Mouse (Mus musculus): ENCODE measurements around the gene Crybb2. TPM values are rescaled to one million over a fixed set of nuclear protein-coding genes. Genes with fewer than 3 reads are reported as not detected.

The Crybb2 gene
- polyA plus RNA-seq, 1 experiment from 2014 or later: not detected

DNA sequence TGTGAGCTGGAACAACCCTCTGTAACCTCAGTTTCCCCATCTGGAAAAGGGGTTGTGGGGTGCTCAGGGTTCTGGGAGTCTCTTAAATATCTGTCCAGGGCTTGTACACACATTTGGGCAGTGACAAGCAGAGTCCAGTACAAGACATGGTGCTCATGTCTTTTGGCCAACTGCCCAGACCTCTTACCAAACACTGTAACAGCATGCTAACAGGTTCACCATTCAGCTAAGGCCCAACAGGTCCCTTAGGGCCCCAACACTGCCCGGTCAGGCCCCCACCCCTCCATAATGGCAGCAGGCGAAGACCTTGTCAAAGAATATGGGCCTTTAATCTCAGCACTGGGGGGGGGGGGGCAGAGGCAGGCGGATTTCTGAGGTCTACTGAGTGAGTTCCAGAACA is 37.8 kb upstream of the Crybb2 start:
- H3K4me1 ChIP-seq (replicated peaks): peaks cover 34% of the 10 kb centered on the region
- ATAC-seq (ENCODE audit: low read depth) (no peak), DNase-seq (no peak)
- no peaks in the 10 kb centered on the region for H3K36me3 ChIP-seq
- H3K27ac ChIP-seq: 0 out of 2 replicates have a peak overlapping the region, but pooled peaks have one; percentile 29
- no peak overlapping the region for H3K4me3 ChIP-seq (replicated peaks)
- H3K4me2 ChIP-seq: no peak overlapping the region
- H3K27me3 ChIP-seq: no peaks in the 10 kb centered on the region
- 52% methylated on average over 3 of the region's 3 CpGs for WGBS (ENCODE audit: insufficient replicate concordance)
- no peak overlapping the region for H3K9ac ChIP-seq
- no peaks in the 10 kb centered on the region for H3K9me3 ChIP-seq (replicated peaks)

DNA sequence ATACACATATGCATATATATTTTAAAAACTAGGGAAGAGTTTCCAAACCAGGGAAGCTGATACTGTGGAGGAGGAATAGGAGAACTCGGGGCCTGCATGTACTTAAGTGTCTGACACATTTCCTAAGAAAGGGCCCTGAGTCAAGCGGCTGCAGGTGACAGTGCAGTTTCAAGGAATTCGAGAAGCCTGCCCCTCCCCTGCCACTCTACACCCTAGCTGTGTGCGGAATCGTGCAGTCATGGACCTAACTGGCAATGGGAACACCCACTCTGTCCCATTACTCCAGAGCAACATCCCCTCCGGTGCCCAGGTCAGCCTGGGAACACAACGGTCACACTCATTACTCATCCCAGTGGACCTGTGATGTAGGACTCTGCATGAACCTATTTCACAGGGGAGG is 36.7 kb upstream of the Crybb2 start:
- H3K27ac ChIP-seq: no peak overlapping the region
- DNase-seq (no peak), ATAC-seq (ENCODE audit: low read depth) (no peak)
- no peaks in the 10 kb centered on the region for H3K27me3 ChIP-seq
- H3K9ac ChIP-seq: no peak overlapping the region
- WGBS (ENCODE audit: insufficient replicate concordance): 75% methylated on average over 7 of the region's 7 CpGs
- no peaks in the 10 kb centered on the region for H3K36me3 ChIP-seq
- H3K4me3 ChIP-seq (replicated peaks): no peak overlapping the region
- no peak overlapping the region for H3K4me2 ChIP-seq
- H3K4me1 ChIP-seq (replicated peaks): peaks cover 25% of the 10 kb centered on the region
- no peaks in the 10 kb centered on the region for H3K9me3 ChIP-seq (replicated peaks)

DNA sequence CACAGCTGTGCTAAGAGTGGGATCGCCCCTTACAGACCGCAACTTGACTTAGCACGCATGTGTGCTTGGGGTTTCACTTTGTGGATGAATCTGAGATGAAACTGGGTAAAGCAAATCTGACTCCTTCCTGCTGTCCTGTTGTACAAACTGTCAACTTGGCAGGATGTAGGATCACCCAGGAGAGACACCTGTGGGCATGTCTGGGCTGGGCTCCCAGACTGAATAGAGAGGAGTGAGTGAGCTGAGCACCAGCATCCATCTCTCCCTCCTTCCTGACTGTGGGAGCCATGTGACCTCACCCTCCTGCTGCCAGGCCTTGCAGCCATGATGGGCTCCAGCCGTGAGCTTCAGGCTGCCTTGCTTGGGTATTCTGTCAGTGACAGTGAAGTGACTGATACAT is 35.6 kb upstream of the Crybb2 start:
- no peak overlapping the region for H3K27ac ChIP-seq
- H3K9ac ChIP-seq: no peak overlapping the region
- no peak for DNase-seq

DNA sequence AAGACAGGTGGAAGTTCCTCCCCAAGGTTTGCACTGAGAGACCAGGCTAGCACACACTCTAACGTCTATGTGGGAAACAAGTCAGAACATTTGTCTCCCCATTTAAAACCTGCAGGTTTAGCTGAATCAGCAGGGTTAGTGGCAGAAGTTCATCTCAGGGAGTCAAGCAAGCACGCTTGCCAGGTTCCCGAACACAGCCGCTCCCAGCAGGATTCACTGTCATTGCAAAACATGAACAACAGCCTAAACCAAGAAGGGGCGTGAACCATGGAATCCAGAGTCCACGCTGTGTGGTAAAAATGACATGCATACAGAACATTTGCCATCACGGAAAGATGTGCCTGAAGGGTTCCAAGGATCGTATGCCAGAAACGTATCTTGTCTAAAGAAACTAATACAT is 35.1 kb upstream of the Crybb2 start:
- H3K9me3 ChIP-seq (replicated peaks): no peaks in the 10 kb centered on the region
- WGBS (ENCODE audit: insufficient replicate concordance): 74% methylated on average over 9 of the region's 9 CpGs
- no peak overlapping the region for H3K4me3 ChIP-seq (replicated peaks)
- H3K27ac ChIP-seq: no peak overlapping the region
- DNase-seq (no peak), ATAC-seq (ENCODE audit: low read depth) (no peak)
- no peaks in the 10 kb centered on the region for H3K27me3 ChIP-seq
- H3K9ac ChIP-seq: no peak overlapping the region
- no peak overlapping the region for H3K4me2 ChIP-seq
- peaks cover 14% of the 10 kb centered on the region for H3K4me1 ChIP-seq (replicated peaks)
- H3K36me3 ChIP-seq: no peaks in the 10 kb centered on the region

More for the DNA sequence above, 35.6 kb upstream of the Crybb2 start:
- Histone ChIP-seq H3K4me3 (replicated peaks) (no peak overlapping the region), H3K4me2 (no peak overlapping the region), H3K4me1 (replicated peaks) (peaks cover 14% of the 10 kb centered on the region), H3K9me3 (replicated peaks) (no peaks in the 10 kb centered on the region), H3K27me3 (no peaks in the 10 kb centered on the region), H3K36me3 (no peaks in the 10 kb centered on the region)
- WGBS (ENCODE audit: insufficient replicate concordance): 85% methylated on average over 4 of the region's 4 CpGs
- no peak for ATAC-seq (ENCODE audit: low read depth)

DNA sequence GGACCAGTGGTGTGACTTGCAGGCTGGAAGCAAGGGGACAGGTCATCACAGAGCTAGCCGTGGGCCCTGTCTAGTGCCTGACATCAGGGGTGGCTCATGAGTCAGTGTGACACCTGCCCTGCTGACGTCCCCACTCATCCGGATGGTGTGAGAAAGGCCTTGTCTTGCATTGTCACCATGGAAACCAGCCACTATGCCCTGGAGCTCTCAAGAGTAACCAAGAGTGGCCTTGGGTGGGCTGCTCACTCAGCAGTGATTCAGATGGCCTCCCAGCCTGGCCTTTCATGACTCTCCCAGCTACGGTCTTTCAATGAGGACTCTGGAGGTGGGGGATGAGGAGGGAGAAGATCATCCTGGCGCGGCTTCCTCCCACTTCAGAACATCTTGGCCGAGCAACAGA is 32.5 kb upstream of the Crybb2 start:
- no peaks in the 10 kb centered on the region for H3K27me3 ChIP-seq
- no peak overlapping the region for H3K4me2 ChIP-seq
- H3K36me3 ChIP-seq: no peaks in the 10 kb centered on the region
- DNase-seq (no peak), ATAC-seq (ENCODE audit: low read depth) (no peak)
- no peaks in the 10 kb centered on the region for H3K9me3 ChIP-seq (replicated peaks)
- H3K27ac ChIP-seq: no peak overlapping the region
- 69% methylated on average over 7 of the region's 7 CpGs for WGBS (ENCODE audit: insufficient replicate concordance)
- no peak overlapping the region for H3K9ac ChIP-seq
- no peak overlapping the region for H3K4me3 ChIP-seq (replicated peaks)
- H3K4me1 ChIP-seq (replicated peaks): peaks cover 3% of the 10 kb centered on the region; the same call in 1 of the 2 replicates

DNA sequence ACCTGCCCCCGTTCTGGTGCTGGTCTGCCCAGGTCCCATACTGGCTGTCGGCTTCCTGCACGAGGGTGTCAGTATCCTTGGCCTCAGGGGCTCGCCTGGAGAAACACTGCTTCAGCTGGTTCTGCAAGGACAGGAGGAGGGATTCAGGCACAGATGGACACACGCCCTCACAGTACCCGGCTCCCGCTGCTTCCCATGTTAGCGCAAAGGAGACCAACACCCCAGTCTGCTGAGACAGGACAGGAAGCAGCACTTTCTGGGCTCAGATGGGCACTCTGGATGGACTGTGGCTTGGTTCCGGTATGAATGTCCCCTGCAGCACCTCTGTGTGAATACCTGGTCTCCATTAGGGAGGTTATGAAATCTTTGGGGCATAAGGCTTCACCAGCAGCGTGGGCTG is 31.5 kb upstream of the Crybb2 start:
- Histone ChIP-seq H3K27me3 (no peaks in the 10 kb centered on the region), H3K27ac (no peak overlapping the region), H3K4me3 (replicated peaks) (no peak overlapping the region), H3K4me2 (no peak overlapping the region), H3K36me3 (no peaks in the 10 kb centered on the region), H3K4me1 (replicated peaks) (no peaks in the 10 kb centered on the region), H3K9ac (no peak overlapping the region), H3K9me3 (replicated peaks) (no peaks in the 10 kb centered on the region)
- no peak for ATAC-seq (ENCODE audit: low read depth)
- 73% methylated on average over 10 of the region's 10 CpGs for WGBS (ENCODE audit: insufficient replicate concordance)
- no peak for DNase-seq

DNA sequence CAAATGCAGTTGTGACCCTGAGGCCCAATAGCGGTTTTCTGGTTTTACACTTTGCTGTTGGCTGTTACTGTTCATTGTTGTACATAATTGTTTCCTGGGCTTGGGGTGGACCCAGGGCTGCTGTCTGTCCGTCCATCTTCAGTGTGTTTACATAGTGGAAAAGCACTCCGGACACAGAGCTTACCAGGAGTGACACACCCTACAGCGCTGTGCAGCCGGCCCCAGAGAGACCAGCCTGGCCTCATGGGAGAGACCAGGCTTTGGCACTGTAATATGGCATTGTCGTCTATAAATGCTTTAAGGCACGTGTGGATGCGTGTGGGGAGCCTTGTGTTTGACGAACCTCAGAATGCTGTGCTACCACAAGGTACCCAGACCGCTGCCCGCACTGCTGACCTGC is 30.5 kb upstream of the Crybb2 start:
- 79% methylated on average over 11 of the region's 11 CpGs for WGBS (ENCODE audit: insufficient replicate concordance)
- Histone ChIP-seq H3K36me3 (no peaks in the 10 kb centered on the region), H3K4me3 (replicated peaks) (no peak overlapping the region), H3K4me2 (no peak overlapping the region), H3K9ac (no peak overlapping the region), H3K27ac (no peak overlapping the region), H3K27me3 (no peaks in the 10 kb centered on the region), H3K4me1 (replicated peaks) (no peaks in the 10 kb centered on the region), H3K9me3 (replicated peaks) (no peaks in the 10 kb centered on the region)
- no peak for DNase-seq
- no peak for ATAC-seq (ENCODE audit: low read depth)

DNA sequence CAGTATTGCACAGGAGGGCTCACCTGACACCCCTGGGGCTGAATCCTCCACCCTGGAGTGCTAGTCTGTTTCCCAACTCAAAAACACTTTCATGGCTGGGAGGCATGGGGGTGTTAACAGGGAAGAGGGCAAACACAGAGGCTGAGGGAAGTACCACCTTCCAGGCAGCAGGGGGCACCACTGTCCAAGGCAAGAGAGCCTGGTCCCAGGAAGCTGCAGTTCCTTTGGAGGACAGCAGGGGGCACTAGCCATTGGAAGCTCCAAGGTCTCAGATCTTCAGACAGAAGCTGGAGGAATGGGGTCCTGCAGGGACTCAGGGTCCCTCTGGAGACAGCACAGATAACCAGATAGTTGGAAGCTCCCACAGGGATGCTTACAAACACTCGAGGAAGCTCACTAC is 29.6 kb upstream of the Crybb2 start:
- ATAC-seq (ENCODE audit: low read depth): peak; percentile 24; the same call in 1 of the 2 replicates
- WGBS (ENCODE audit: insufficient replicate concordance): 7% methylated on average over 1 of the region's 1 CpGs
- H3K4me2 ChIP-seq: no peak overlapping the region

DNA sequence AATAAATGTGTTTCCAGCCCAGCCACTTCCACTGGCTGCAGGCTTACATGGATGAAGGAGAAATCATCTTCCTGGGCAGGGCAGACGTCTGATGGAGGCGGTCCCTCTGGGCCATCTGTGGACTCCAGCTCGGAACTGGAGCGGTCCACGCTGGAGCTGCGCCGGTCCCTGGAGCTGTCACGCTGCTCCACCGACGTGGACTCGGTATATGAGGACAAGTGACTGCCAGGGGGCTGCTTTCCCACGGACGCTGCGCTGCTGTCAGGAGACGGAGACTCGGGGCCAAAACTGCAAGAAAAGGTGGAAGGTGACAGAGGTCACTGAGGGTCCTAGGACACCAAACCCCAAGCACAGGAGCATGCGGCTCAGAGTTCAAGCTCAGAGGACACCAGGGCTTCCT is 27.6 kb upstream of the Crybb2 start:
- WGBS (ENCODE audit: insufficient replicate concordance): 80% methylated on average over 17 of the region's 17 CpGs
- Histone ChIP-seq H3K27ac (no peak overlapping the region), H3K4me3 (replicated peaks) (no peak overlapping the region), H3K9ac (no peak overlapping the region), H3K9me3 (replicated peaks) (no peaks in the 10 kb centered on the region), H3K4me1 (replicated peaks) (no peaks in the 10 kb centered on the region), H3K4me2 (no peak overlapping the region), H3K36me3 (no peaks in the 10 kb centered on the region), H3K27me3 (no peaks in the 10 kb centered on the region)
- DNase-seq (no peak), ATAC-seq (ENCODE audit: low read depth) (no peak)

More for the DNA sequence above, 29.6 kb upstream of the Crybb2 start:
- no peaks in the 10 kb centered on the region for H3K4me1 ChIP-seq (replicated peaks)
- no peaks in the 10 kb centered on the region for H3K9me3 ChIP-seq (replicated peaks)
- no peak overlapping the region for H3K27ac ChIP-seq
- H3K36me3 ChIP-seq: no peaks in the 10 kb centered on the region
- H3K9ac ChIP-seq: no peak overlapping the region
- DNase-seq: peak; percentile 65
- no peak overlapping the region for H3K4me3 ChIP-seq (replicated peaks)
- H3K27me3 ChIP-seq: no peaks in the 10 kb centered on the region

DNA sequence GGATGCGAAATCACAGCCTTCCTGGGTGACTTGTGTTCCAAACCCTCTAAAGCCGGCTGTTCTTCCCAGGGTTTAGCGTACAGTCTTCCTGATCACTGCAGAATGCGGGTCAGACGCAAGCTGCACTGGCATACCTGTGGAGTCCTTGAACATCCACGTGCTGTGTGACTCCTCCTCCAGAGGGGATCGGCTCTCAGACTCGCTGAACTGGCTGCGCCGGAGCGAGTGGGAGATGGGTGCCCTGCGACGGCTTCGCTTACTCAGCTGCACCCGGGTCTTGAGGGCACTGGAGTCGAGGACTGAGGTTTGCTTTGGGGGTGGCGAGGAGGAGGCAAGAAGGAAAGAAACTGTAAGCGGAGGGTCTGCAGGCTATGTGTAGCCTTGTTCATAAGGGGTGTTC is 25.5 kb upstream of the Crybb2 start:
- no peak for DNase-seq
- Histone ChIP-seq H3K9me3 (replicated peaks) (no peaks in the 10 kb centered on the region), H3K27me3 (no peaks in the 10 kb centered on the region), H3K4me2 (no peak overlapping the region), H3K27ac (no peak overlapping the region), H3K36me3 (no peaks in the 10 kb centered on the region), H3K4me1 (replicated peaks) (no peaks in the 10 kb centered on the region), H3K4me3 (replicated peaks) (no peak overlapping the region), H3K9ac (no peak overlapping the region)
- ATAC-seq (ENCODE audit: low read depth): no peak
- 76% methylated on average over 18 of the region's 18 CpGs for WGBS (ENCODE audit: insufficient replicate concordance)

DNA sequence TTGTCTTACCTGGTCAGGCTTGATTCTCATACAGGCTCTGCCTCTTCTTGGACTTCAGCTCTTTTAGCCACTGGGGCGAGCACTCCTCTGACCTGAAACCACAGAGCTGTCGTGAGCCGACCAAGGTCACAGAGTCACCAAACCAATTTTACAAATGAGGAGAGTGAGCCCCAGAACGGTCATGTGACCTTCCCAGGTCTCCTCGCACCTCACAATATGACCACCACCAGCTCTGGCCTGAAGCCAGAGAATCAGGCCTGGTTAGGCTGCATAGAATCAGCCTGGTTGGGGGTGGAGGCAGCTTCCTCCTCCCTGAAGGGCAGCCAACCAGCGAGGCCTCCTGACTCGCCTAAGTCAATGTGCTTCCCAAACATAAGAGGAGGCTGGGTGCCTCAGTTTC is 22.5 kb upstream of the Crybb2 start:
- WGBS (ENCODE audit: insufficient replicate concordance): 64% methylated on average over 7 of the region's 7 CpGs
- Histone ChIP-seq H3K9ac (no peak overlapping the region), H3K27ac (no peak overlapping the region), H3K4me1 (replicated peaks) (no peaks in the 10 kb centered on the region), H3K27me3 (no peaks in the 10 kb centered on the region), H3K4me3 (replicated peaks) (no peak overlapping the region), H3K9me3 (replicated peaks) (no peaks in the 10 kb centered on the region), H3K4me2 (no peak overlapping the region), H3K36me3 (no peaks in the 10 kb centered on the region)
- DNase-seq: no peak
- no peak for ATAC-seq (ENCODE audit: low read depth)

DNA sequence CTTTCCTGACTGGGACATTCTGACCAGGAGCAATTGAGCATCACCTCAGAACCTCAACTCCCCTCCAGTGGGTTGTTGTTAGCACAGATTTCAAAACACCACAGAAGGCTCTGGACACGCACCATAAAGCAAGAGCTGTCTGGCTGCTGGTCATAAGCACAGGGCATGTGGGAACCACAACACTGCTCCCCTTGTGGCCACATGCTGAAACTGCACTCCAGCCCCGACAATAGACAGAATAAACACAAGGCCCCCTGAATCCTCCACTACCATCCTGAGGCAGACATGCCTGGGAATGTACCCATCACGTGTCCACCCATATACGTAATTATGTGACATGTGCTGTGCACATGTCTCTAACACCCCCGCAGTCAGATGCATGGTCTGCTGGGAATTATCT is 21.2 kb upstream of the Crybb2 start:
- Histone ChIP-seq H3K36me3 (no peaks in the 10 kb centered on the region), H3K9ac (no peak overlapping the region), H3K27ac (no peak overlapping the region), H3K27me3 (no peaks in the 10 kb centered on the region), H3K9me3 (replicated peaks) (no peaks in the 10 kb centered on the region), H3K4me1 (replicated peaks) (no peaks in the 10 kb centered on the region), H3K4me2 (no peak overlapping the region), H3K4me3 (replicated peaks) (no peak overlapping the region)
- 51% methylated on average over 5 of the region's 5 CpGs for WGBS (ENCODE audit: insufficient replicate concordance)
- ATAC-seq (ENCODE audit: low read depth) (no peak; the same call in 1 of the 2 replicates), DNase-seq (no peak)
